Mouse (Mus musculus): ENCODE results near the gene Olfr905.

Gene Olfr905

GRCm38 (mm10) chr9:38470807-38471206 lies at the start of gene Olfr905:
Gene Olfr905 (plus strand): TSS chr9:38471107.
- Histone ChIP-seq H3K36me3 (ENCODE audit: insufficient read depth, low read length) (no peaks in the 10 kb centered on the region), H3K27me3 (ENCODE audit: insufficient read depth, low read length) (no peaks in the 10 kb centered on the region)
- TF ChIP-seq NANOG (IDR thresholded peaks at IDR 0.05; ENCODE audit: borderline replicate concordance, low read length) (no peak), CTCF (conservative IDR thresholded peaks at IDR 0.05; ENCODE audit: low read length) (no peak), POU5F1 (IDR thresholded peaks at IDR 0.05; ENCODE audit: borderline replicate concordance, low read length) (no peak)

GRCm38 (mm10) chr9:38423801-38424200 lies 47.1 kb upstream of the Olfr905 start:
- no peak overlapping the region for H3K4me3 ChIP-seq (replicated peaks; ENCODE audit: low read length)
- peaks cover 42% of the 10 kb centered on the region for H3K9me3 ChIP-seq (ENCODE audit: low read length)
- peaks cover 6% of the 10 kb centered on the region; the same call in 1 of the 2 replicates for H3K4me1 ChIP-seq (replicated peaks; ENCODE audit: low read depth, low read length)
- H3K27me3 ChIP-seq (ENCODE audit: insufficient read depth, low read length) = no peaks in the 10 kb centered on the region
- TF ChIP-seq NANOG (IDR thresholded peaks at IDR 0.05; ENCODE audit: borderline replicate concordance, low read length) (no peak), CTCF (conservative IDR thresholded peaks at IDR 0.05; ENCODE audit: low read length) (no peak), POU5F1 (IDR thresholded peaks at IDR 0.05; ENCODE audit: borderline replicate concordance, low read length) (no peak)
- 0 out of 2 replicates have a peak, but pooled peaks cover 4% of the 10 kb centered on the region for H3K36me3 ChIP-seq (ENCODE audit: insufficient read depth, low read length)

More at GRCm38 (mm10) chr9:38470807-38471206, at the start of gene Olfr905:
- no peaks in the 10 kb centered on the region for H3K9me3 ChIP-seq (ENCODE audit: low read length)
- no peaks in the 10 kb centered on the region for H3K4me1 ChIP-seq (replicated peaks; ENCODE audit: low read depth, low read length)
- no peak within 1 kb of the TSS for H3K4me3 ChIP-seq (replicated peaks; ENCODE audit: low read length)

GRCm38 (mm10) chr9:38427026-38427425 lies 43.9 kb upstream of the Olfr905 start:
- no peaks in the 10 kb centered on the region for H3K27me3 ChIP-seq (ENCODE audit: insufficient read depth, low read length)
- no peaks in the 10 kb centered on the region for H3K36me3 ChIP-seq (ENCODE audit: insufficient read depth, low read length)
- H3K9me3 ChIP-seq (ENCODE audit: low read length) = peaks cover 22% of the 10 kb centered on the region; the same call in 1 of the 2 replicates
- H3K4me1 ChIP-seq (replicated peaks; ENCODE audit: low read depth, low read length) = peaks cover 6% of the 10 kb centered on the region; the same call in 1 of the 2 replicates
- TF ChIP-seq NANOG (IDR thresholded peaks at IDR 0.05; ENCODE audit: borderline replicate concordance, low read length) = no peak
- no peak overlapping the region for H3K4me3 ChIP-seq (replicated peaks; ENCODE audit: low read length)

- no peaks in the 10 kb centered on the region for H3K27me3 ChIP-seq (ENCODE audit: insufficient read depth, low read length)
- no peak within 1 kb of the TSS for H3K4me3 ChIP-seq (replicated peaks; ENCODE audit: low read length)
- peaks cover 18% of the 10 kb centered on the region; the same call in 1 of the 2 replicates for H3K9me3 ChIP-seq (ENCODE audit: low read length)
- peaks cover 3% of the 10 kb centered on the region; the same call in 1 of the 2 replicates for H3K4me1 ChIP-seq (replicated peaks; ENCODE audit: low read depth, low read length)
- H3K36me3 ChIP-seq (ENCODE audit: insufficient read depth, low read length) = no peaks in the 10 kb centered on the region
- TF ChIP-seq CTCF (conservative IDR thresholded peaks at IDR 0.05; ENCODE audit: low read length) = no peak
- no peak for TF ChIP-seq NANOG (IDR thresholded peaks at IDR 0.05; ENCODE audit: borderline replicate concordance, low read length)
- TF ChIP-seq POU5F1 (IDR thresholded peaks at IDR 0.05; ENCODE audit: borderline replicate concordance, low read length) = no peak
Measured at GRCm38 (mm10) chr9:38429155-38429554, 41.8 kb upstream of the Olfr905 start, which contains the start of gene Olfr901. Gene Olfr901 (plus strand): TSS chr9:38429455.

- Histone ChIP-seq H3K36me3 (ENCODE audit: insufficient read depth, low read length) (no peaks in the 10 kb centered on the region), H3K9me3 (ENCODE audit: low read length) (no peaks in the 10 kb centered on the region), H3K27me3 (ENCODE audit: insufficient read depth, low read length) (no peaks in the 10 kb centered on the region), H3K4me1 (replicated peaks; ENCODE audit: low read depth, low read length) (no peaks in the 10 kb centered on the region), H3K4me3 (replicated peaks; ENCODE audit: low read length) (no peak within 1 kb of the TSS)
- TF ChIP-seq POU5F1 (IDR thresholded peaks at IDR 0.05; ENCODE audit: borderline replicate concordance, low read length) = no peak
- TF ChIP-seq NANOG (IDR thresholded peaks at IDR 0.05; ENCODE audit: borderline replicate concordance, low read length) = no peak
- TF ChIP-seq CTCF (conservative IDR thresholded peaks at IDR 0.05; ENCODE audit: low read length) = no peak
Measured at GRCm38 (mm10) chr9:38447352-38447751, 23.6 kb upstream of the Olfr905 start, which contains the start of gene Olfr902. Gene Olfr902 (plus strand): TSS chr9:38447652.

- no peaks in the 10 kb centered on the region for H3K9me3 ChIP-seq (ENCODE audit: low read length)
- no peaks in the 10 kb centered on the region for H3K27me3 ChIP-seq (ENCODE audit: insufficient read depth, low read length)
- no peaks in the 10 kb centered on the region for H3K4me1 ChIP-seq (replicated peaks; ENCODE audit: low read depth, low read length)
- no peaks in the 10 kb centered on the region for H3K36me3 ChIP-seq (ENCODE audit: insufficient read depth, low read length)
- no peak within 1 kb of the TSS for H3K4me3 ChIP-seq (replicated peaks; ENCODE audit: low read length)
- TF ChIP-seq POU5F1 (IDR thresholded peaks at IDR 0.05; ENCODE audit: borderline replicate concordance, low read length) = no peak
- TF ChIP-seq NANOG (IDR thresholded peaks at IDR 0.05; ENCODE audit: borderline replicate concordance, low read length) = no peak
- TF ChIP-seq CTCF (conservative IDR thresholded peaks at IDR 0.05; ENCODE audit: low read length) = no peak
Measured at GRCm38 (mm10) chr9:38462844-38463243, 8.1 kb upstream of the Olfr905 start, which contains the start of gene Olfr904. Gene Olfr904 (plus strand): TSS chr9:38463144.

- H3K9me3 ChIP-seq (ENCODE audit: low read length) = no peaks in the 10 kb centered on the region
- no peak within 1 kb of the TSS for H3K4me3 ChIP-seq (replicated peaks; ENCODE audit: low read length)
- no peaks in the 10 kb centered on the region for H3K4me1 ChIP-seq (replicated peaks; ENCODE audit: low read depth, low read length)
- H3K36me3 ChIP-seq (ENCODE audit: insufficient read depth, low read length) = no peaks in the 10 kb centered on the region
- TF ChIP-seq CTCF (conservative IDR thresholded peaks at IDR 0.05; ENCODE audit: low read length) (no peak), NANOG (IDR thresholded peaks at IDR 0.05; ENCODE audit: borderline replicate concordance, low read length) (no peak), POU5F1 (IDR thresholded peaks at IDR 0.05; ENCODE audit: borderline replicate concordance, low read length) (no peak)
- H3K27me3 ChIP-seq (ENCODE audit: insufficient read depth, low read length) = no peaks in the 10 kb centered on the region
Measured at GRCm38 (mm10) chr9:38486785-38487184, 15.9 kb downstream of the Olfr905 start, which contains the start of gene Olfr906. Gene Olfr906 (plus strand): TSS chr9:38487085.

GRCm38 (mm10) chr9:38495501-38495900 lies 24.6 kb downstream of the Olfr905 start, which contains the start of gene Olfr907:
Gene Olfr907 (plus strand): TSS chr9:38495801.
- no peaks in the 10 kb centered on the region for H3K27me3 ChIP-seq (ENCODE audit: insufficient read depth, low read length)
- TF ChIP-seq NANOG (IDR thresholded peaks at IDR 0.05; ENCODE audit: borderline replicate concordance, low read length) (no peak), CTCF (conservative IDR thresholded peaks at IDR 0.05; ENCODE audit: low read length) (no peak), POU5F1 (IDR thresholded peaks at IDR 0.05; ENCODE audit: borderline replicate concordance, low read length) (no peak)
- H3K4me3 ChIP-seq (replicated peaks; ENCODE audit: low read length) = no peak within 1 kb of the TSS
- no peaks in the 10 kb centered on the region for H3K4me1 ChIP-seq (replicated peaks; ENCODE audit: low read depth, low read length)
- no peaks in the 10 kb centered on the region for H3K9me3 ChIP-seq (ENCODE audit: low read length)
- H3K36me3 ChIP-seq (ENCODE audit: insufficient read depth, low read length) = no peaks in the 10 kb centered on the region

- no peaks in the 10 kb centered on the region for H3K4me1 ChIP-seq (replicated peaks; ENCODE audit: low read depth, low read length)
- H3K36me3 ChIP-seq (ENCODE audit: insufficient read depth, low read length) = no peaks in the 10 kb centered on the region
- no peaks in the 10 kb centered on the region for H3K9me3 ChIP-seq (ENCODE audit: low read length)
- TF ChIP-seq NANOG (IDR thresholded peaks at IDR 0.05; ENCODE audit: borderline replicate concordance, low read length) (no peak), POU5F1 (IDR thresholded peaks at IDR 0.05; ENCODE audit: borderline replicate concordance, low read length) (no peak), CTCF (conservative IDR thresholded peaks at IDR 0.05; ENCODE audit: low read length) (no peak)
- H3K4me3 ChIP-seq (replicated peaks; ENCODE audit: low read length) = no peak overlapping the region
- no peaks in the 10 kb centered on the region for H3K27me3 ChIP-seq (ENCODE audit: insufficient read depth, low read length)
Measured at GRCm38 (mm10) chr9:38512353-38512752, 41.4 kb downstream of the Olfr905 start.
